Mouse (Mus musculus): ENCODE data around the gene Irak2. TPM values are rescaled to one million over a fixed set of nuclear protein-coding genes. Genes with fewer than 3 reads are reported as not detected.
A peak's percentile ranks its signal among the peaks of the same experiment; 100 is the strongest.

The Irak2 gene
- total and polyA plus RNA-seq, 2 experiments from 2014 or later, result 3.5 to 5.9 TPM

- no peak overlapping the region for H3K9ac ChIP-seq
- TF ChIP-seq CTCF (IDR thresholded peaks at IDR 0.05; ENCODE audit: low read depth), result no peak
- no peaks in the 10 kb centered on the region for H3K27me3 ChIP-seq (ENCODE audit: insufficient read depth, low read length)
- peak; percentile 55 for DNase-seq
- no peaks in the 10 kb centered on the region for H3K9me3 ChIP-seq (ENCODE audit: low read length)
- H3K4me1 ChIP-seq (ENCODE audit: insufficient read depth), result peaks cover 11% of the 10 kb centered on the region
- H3K36me3 ChIP-seq (ENCODE audit: insufficient read depth), result peaks cover 9% of the 10 kb centered on the region
- no peak overlapping the region for H3K4me3 ChIP-seq (ENCODE audit: low read depth, low read length)
- 47% methylated on average over 1 of the region's 1 CpGs for WGBS
- H3K27ac ChIP-seq (ENCODE audit: low read depth, low read length), result peak overlapping the region; percentile 69
- peak; percentile 21; the same call in 1 of the 2 replicates for ATAC-seq
- no peak overlapping the region for H3K4me2 ChIP-seq (ENCODE audit: low read depth)
Measured at GRCm38 (mm10) chr6:113742321-113742720, 104.1 kb downstream of the Irak2 start.

GRCm38 (mm10) chr6:113743111-113743510, 104.8 kb downstream of the Irak2 start:
- ATAC-seq (no peak), DNase-seq (no peak)
- peaks cover 11% of the 10 kb centered on the region for H3K4me1 ChIP-seq (ENCODE audit: insufficient read depth)
- H3K36me3 ChIP-seq (ENCODE audit: insufficient read depth), result peaks cover 11% of the 10 kb centered on the region
- H3K4me2 ChIP-seq (ENCODE audit: low read depth), result no peak overlapping the region
- no peaks in the 10 kb centered on the region for H3K27me3 ChIP-seq (ENCODE audit: insufficient read depth, low read length)
- no peak overlapping the region for H3K27ac ChIP-seq (ENCODE audit: low read depth, low read length)
- no peak overlapping the region for H3K4me3 ChIP-seq (ENCODE audit: low read depth, low read length)
- no peak overlapping the region for H3K9ac ChIP-seq
- TF ChIP-seq CTCF (IDR thresholded peaks at IDR 0.05; ENCODE audit: low read depth), result no peak
- whole genome bisulfite sequencing, result 53% methylated on average over 1 of the region's 1 CpGs
- H3K9me3 ChIP-seq (ENCODE audit: low read length), result no peaks in the 10 kb centered on the region

Small RNA genes lying within 50 kb of the gene (microRNA-seq; reads per million reads assigned to microRNA genes)
- gene Mir7042, result 1.7 to 3.1 reads per million in 2 experiments

Other genes starting within 250 kb of the Irak2 start
- 12.9 and 14.0 TPM in 2 replicates for gene Ttll3, start 249.2 kb upstream of the Irak2 start, total RNA-seq (2014; rRNA removed)
- 4.7 and 8.9 TPM in 2 replicates for gene Ttll3, start 249.2 kb upstream of the Irak2 start, polyA plus RNA-seq (2015; fragmentation: Nextera tagmentation; extraction: Ambion mirVana)
- 20.5 and 23.5 TPM in 2 replicates for gene Rpusd3, start 219.1 kb upstream of the Irak2 start, total RNA-seq (2014; rRNA removed)
- gene Rpusd3, start 219.1 kb upstream of the Irak2 start, polyA plus RNA-seq (2015; fragmentation: Nextera tagmentation; extraction: Ambion mirVana), result 16.9 and 20.4 TPM in 2 replicates
- not detected in 2 replicates for gene Cidec, start 202.7 kb upstream of the Irak2 start, total RNA-seq (2014; rRNA removed)
- gene Cidec, start 202.7 kb upstream of the Irak2 start, polyA plus RNA-seq (2015; fragmentation: Nextera tagmentation; extraction: Ambion mirVana), result not detected in 2 replicates
- 37.7 and 43.6 TPM in 2 replicates for gene Jagn1, start 195.9 kb upstream of the Irak2 start, total RNA-seq (2014; rRNA removed)
- gene Jagn1, start 195.9 kb upstream of the Irak2 start, polyA plus RNA-seq (2015; fragmentation: Nextera tagmentation; extraction: Ambion mirVana), result 61.3 and 81.8 TPM in 2 replicates
- not detected in 2 replicates for gene Il17re, start 180.0 kb upstream of the Irak2 start, total RNA-seq (2014; rRNA removed)
- gene Il17re, start 180.0 kb upstream of the Irak2 start, polyA plus RNA-seq (2015; fragmentation: Nextera tagmentation; extraction: Ambion mirVana), result 0.14 and 0.28 TPM in 2 replicates
- gene Il17rc, start 167.0 kb upstream of the Irak2 start, total RNA-seq (2014; rRNA removed), result 3.2 and 3.8 TPM in 2 replicates
- gene Il17rc, start 167.0 kb upstream of the Irak2 start, polyA plus RNA-seq (2015; fragmentation: Nextera tagmentation; extraction: Ambion mirVana), result 4.3 and 4.8 TPM in 2 replicates
- 34.0 and 39.5 TPM in 2 replicates for gene Creld1, start 155.2 kb upstream of the Irak2 start, total RNA-seq (2014; rRNA removed)
- gene Creld1, start 155.2 kb upstream of the Irak2 start, polyA plus RNA-seq (2015; fragmentation: Nextera tagmentation; extraction: Ambion mirVana), result 45.5 and 52.7 TPM in 2 replicates
- gene Prrt3, start 136.5 kb upstream of the Irak2 start, total RNA-seq (2014; rRNA removed), result 17.1 and 18.0 TPM in 2 replicates
- gene Prrt3, start 136.5 kb upstream of the Irak2 start, polyA plus RNA-seq (2015; fragmentation: Nextera tagmentation; extraction: Ambion mirVana), result 9.6 and 13.5 TPM in 2 replicates
- 80.4 and 91.8 TPM in 2 replicates for gene Emc3, start 106.8 kb upstream of the Irak2 start, total RNA-seq (2014; rRNA removed)
- 118 TPM in 2 replicates for gene Emc3, start 106.8 kb upstream of the Irak2 start, polyA plus RNA-seq (2015; fragmentation: Nextera tagmentation; extraction: Ambion mirVana)
- 2.2 and 4.4 TPM in 2 replicates for gene Fancd2, start 106.8 kb upstream of the Irak2 start, total RNA-seq (2014; rRNA removed)
- gene Fancd2, start 106.8 kb upstream of the Irak2 start, polyA plus RNA-seq (2015; fragmentation: Nextera tagmentation; extraction: Ambion mirVana), result 1.3 and 1.6 TPM in 2 replicates
- not detected in 2 replicates for gene Fancd2os, start 37.8 kb upstream of the Irak2 start, total RNA-seq (2014; rRNA removed)
- not detected in 2 replicates for gene Fancd2os, start 37.8 kb upstream of the Irak2 start, polyA plus RNA-seq (2015; fragmentation: Nextera tagmentation; extraction: Ambion mirVana)
- 217 and 235 TPM in 2 replicates for gene Brk1, start 33.7 kb upstream of the Irak2 start, total RNA-seq (2014; rRNA removed)
- 306 and 340 TPM in 2 replicates for gene Brk1, start 33.7 kb upstream of the Irak2 start, polyA plus RNA-seq (2015; fragmentation: Nextera tagmentation; extraction: Ambion mirVana)
- 92.7 and 94.1 TPM in 2 replicates for gene Vhl, start 14.5 kb upstream of the Irak2 start, total RNA-seq (2014; rRNA removed)
- 71.6 and 76.5 TPM in 2 replicates for gene Vhl, start 14.5 kb upstream of the Irak2 start, polyA plus RNA-seq (2015; fragmentation: Nextera tagmentation; extraction: Ambion mirVana)
- 67.0 and 69.2 TPM in 2 replicates for gene Tatdn2, start 58.6 kb downstream of the Irak2 start, total RNA-seq (2014; rRNA removed)
- gene Tatdn2, start 58.6 kb downstream of the Irak2 start, polyA plus RNA-seq (2015; fragmentation: Nextera tagmentation; extraction: Ambion mirVana), result 1.4 and 1.7 TPM in 2 replicates
- gene Ghrl, start 81.4 kb downstream of the Irak2 start, total RNA-seq (2014; rRNA removed), result not detected in 2 replicates
- 0.61 TPM in 1 of 2 replicates, not detected in the other for gene Ghrl, start 81.4 kb downstream of the Irak2 start, polyA plus RNA-seq (2015; fragmentation: Nextera tagmentation; extraction: Ambion mirVana)
- gene Sec13, start 102.3 kb downstream of the Irak2 start, total RNA-seq (2014; rRNA removed), result 167 and 189 TPM in 2 replicates
- 183 and 194 TPM in 2 replicates for gene Sec13, start 102.3 kb downstream of the Irak2 start, polyA plus RNA-seq (2015; fragmentation: Nextera tagmentation; extraction: Ambion mirVana)

Measured in forebrain, postnatal 0 days (tissue).